Mouse (Mus musculus) small intestine, adult 2 months (tissue): ENCODE results near the gene Prrc2b.

ENCODE experiments used
- CTCF ChIP-seq: fragments of 200-500 bp; IDR thresholded peaks from 2 replicates; pipeline ENCODE4 v1.5.1; 2012; ENCODE audit warnings: low read depth, mild to moderate bottlenecking, control low read depth, inconsistent platforms, low read length, moderate library complexity, mixed read lengths; ENCODE audit not compliant: insufficient replicate concordance, insufficient read length; ENCODE audit errors: extremely low read depth
- POLR2A ChIP-seq: fragments of 200-500 bp; IDR thresholded peaks from 2 replicates; pipeline ENCODE4 v1.6.1; 2012; ENCODE audit warnings: low read depth, mild to moderate bottlenecking, control low read depth, inconsistent platforms, low read length, moderate library complexity

DNA sequence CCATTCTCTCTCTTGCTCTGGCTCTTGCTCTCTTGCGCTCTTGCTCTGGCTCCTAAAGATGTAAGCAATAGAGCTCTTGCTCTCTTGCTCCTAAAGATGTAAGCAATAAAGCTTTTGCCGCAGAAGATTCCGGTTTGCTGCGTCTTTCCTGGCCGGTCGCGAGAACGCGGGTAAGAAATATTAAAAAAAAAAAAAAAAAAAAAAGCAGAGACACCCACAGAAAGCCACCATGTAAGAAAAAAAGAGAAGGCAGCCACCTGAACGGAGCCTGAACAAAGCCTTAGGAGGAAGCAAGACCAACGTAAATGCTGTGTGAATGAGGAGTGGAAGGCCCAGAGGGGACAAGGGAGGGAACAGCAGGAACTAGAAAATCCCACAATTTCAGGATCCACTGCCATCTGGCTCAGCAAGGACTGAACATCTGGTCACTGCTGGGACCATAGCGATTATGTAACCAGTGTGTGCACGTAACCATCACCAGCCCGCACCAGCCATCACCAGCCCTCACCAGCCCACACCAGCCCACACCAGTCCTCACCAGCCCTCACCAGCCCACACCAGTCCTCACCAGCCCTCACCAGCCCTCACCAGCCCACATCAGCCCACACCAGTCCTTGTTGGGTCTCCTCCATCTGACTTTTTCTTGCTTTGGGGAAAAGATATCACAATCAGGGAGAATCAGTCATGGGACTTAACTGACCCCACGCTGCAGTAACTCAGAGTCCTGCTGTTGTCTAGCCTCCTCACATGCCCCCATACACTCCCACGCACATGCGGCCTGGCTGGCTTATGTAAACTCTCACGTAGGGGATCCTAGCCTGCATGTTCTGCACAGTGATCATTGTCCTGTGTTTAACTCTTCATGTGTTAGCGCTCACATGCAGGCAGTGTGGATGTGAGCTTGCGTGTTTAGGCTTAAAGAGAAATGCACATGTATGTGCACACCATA is 30.8 kb upstream of the Prrc2b start:
- TF ChIP-seq CTCF = no peak
- no peak for TF ChIP-seq POLR2A
